17 mouse cellular contexts compared by ENCODE assay signal in genomic region chr8:77086036-77086435, GRCm38 (mm10).
DNase-seq lines count a peak whose midpoint lies in the region; ATAC-seq and TF ChIP-seq lines count a peak whose summit lies in the region.
"Had no signal": no experiment of that assay in that cellular context is flagged by ENCODE, and none has a peak within 500 bp of the region (broad histone marks: within the 10 kb centered on the region; RNA-seq: fewer than 3 reads in every experiment).

No protein-coding gene starts in this region.

- H3K4me3 ChIP-seq in midbrain, postnatal 0 days (ENCODE audit: low read depth, low read length) = no peak overlapping the region
- H3K4me3 ChIP-seq in midbrain, embryonic 11.5 days (ENCODE audit: low read depth, low read length) = no peak overlapping the region
- no peak overlapping the region for H3K4me3 ChIP-seq in limb, embryonic 15.5 days
- H3K4me3 ChIP-seq in hindbrain, embryonic 14.5 days (replicated peaks; ENCODE audit: low read length) = no peak overlapping the region
- H3K4me3 ChIP-seq: forebrain, embryonic 13.5 days; heart, adult 2 months; neural tube, embryonic 12.5 days had no signal

- no peaks in the 10 kb centered on the region for H3K36me3 ChIP-seq in midbrain, postnatal 0 days (ENCODE audit: insufficient read depth, low read length)
- no peaks in the 10 kb centered on the region for H3K36me3 ChIP-seq in midbrain, embryonic 11.5 days (ENCODE audit: control insufficient read depth, insufficient read depth, low read length)
- no peaks in the 10 kb centered on the region for H3K36me3 ChIP-seq in limb, embryonic 15.5 days
- no peaks in the 10 kb centered on the region for H3K36me3 ChIP-seq in hindbrain, embryonic 14.5 days (replicated peaks; ENCODE audit: control insufficient read depth, insufficient read depth)
- H3K36me3 ChIP-seq: neural tube, embryonic 12.5 days had no signal

- no peaks in the 10 kb centered on the region for H3K27me3 ChIP-seq in midbrain, postnatal 0 days (ENCODE audit: insufficient read depth, low read length)
- H3K27me3 ChIP-seq in midbrain, embryonic 11.5 days (ENCODE audit: control insufficient read depth, insufficient read depth, low read length) = no peaks in the 10 kb centered on the region
- H3K27me3 ChIP-seq in limb, embryonic 15.5 days = no peaks in the 10 kb centered on the region
- no peaks in the 10 kb centered on the region for H3K27me3 ChIP-seq in hindbrain, embryonic 14.5 days (ENCODE audit: control insufficient read depth, insufficient read depth, low read length)
- H3K27me3 ChIP-seq: forebrain, embryonic 13.5 days; neural tube, embryonic 12.5 days had no signal

- no peaks in the 10 kb centered on the region for H3K4me1 ChIP-seq in midbrain, postnatal 0 days (ENCODE audit: insufficient read depth, low read length)
- H3K4me1 ChIP-seq in midbrain, embryonic 11.5 days (ENCODE audit: control insufficient read depth, insufficient read depth, low read length) = no peaks in the 10 kb centered on the region
- H3K4me1 ChIP-seq in limb, embryonic 15.5 days = peaks cover 21% of the 10 kb centered on the region; the same call in 1 of the 2 replicates
- no peaks in the 10 kb centered on the region for H3K4me1 ChIP-seq in hindbrain, embryonic 14.5 days (replicated peaks; ENCODE audit: control insufficient read depth, insufficient read depth, low read length)
- H3K4me1 ChIP-seq: forebrain, embryonic 13.5 days; neural tube, embryonic 12.5 days had no signal

- H3K9ac ChIP-seq in midbrain, postnatal 0 days (replicated peaks; ENCODE audit: low read length, poor library complexity, severe bottlenecking) = no peak overlapping the region
- H3K9ac ChIP-seq in midbrain, embryonic 11.5 days (ENCODE audit: low read length) = no peak overlapping the region
- H3K9ac ChIP-seq in limb, embryonic 15.5 days = no peak overlapping the region
- no peak overlapping the region for H3K9ac ChIP-seq in hindbrain, embryonic 14.5 days
- H3K9ac ChIP-seq: forebrain, embryonic 13.5 days; liver, embryonic 14.5 days; neural tube, embryonic 12.5 days had no signal

- DNase-seq in frontal cortex, postnatal 25 days (ENCODE audit: low spot score in 2 of 2) = no peak
- DNase-seq in midbrain, postnatal 0 days (ENCODE audit: low spot score) = peak; percentile 4
- no peak for DNase-seq in midbrain, embryonic 11.5 days (ENCODE audit: low spot score, missing footprints)
- DNase-seq in hindbrain, embryonic 14.5 days (ENCODE audit: low spot score) = no peak
- DNase-seq in gastrocnemius, postnatal 36 days = no peak
- DNase-seq in heart, adult 18-20 months = no peak
- DNase-seq: heart, adult 2 months; heart, postnatal 4 days; lung, postnatal 36 days; midbrain, embryonic 14.5 days; thymus, adult 2 months had no signal

- intact Hi-C loops in gastrocnemius, postnatal 36 days (cut with DNase I) = no loop called here

- no peak for TF ChIP-seq CTCF in midbrain, postnatal 0 days (IDR thresholded peaks at IDR 0.05)

- H3K27ac ChIP-seq in midbrain, postnatal 0 days (ENCODE audit: low read depth, low read length) = no peak overlapping the region
- H3K27ac ChIP-seq in midbrain, embryonic 11.5 days (ENCODE audit: low read depth, low read length) = no peak overlapping the region
- peak overlapping the region; percentile 38; the same call in 1 of the 2 replicates for H3K27ac ChIP-seq in limb, embryonic 15.5 days
- no peak overlapping the region for H3K27ac ChIP-seq in hindbrain, embryonic 14.5 days
- H3K27ac ChIP-seq: forebrain, embryonic 13.5 days; heart, adult 2 months; liver, embryonic 14.5 days; neural tube, embryonic 12.5 days had no signal

- 66% methylated on average over 8 of the region's 8 CpGs for WGBS in midbrain, postnatal 0 days
- 88% methylated on average over 8 of the region's 8 CpGs for WGBS in midbrain, embryonic 11.5 days
- 28% methylated on average over 8 of the region's 8 CpGs for WGBS in limb, embryonic 15.5 days
- WGBS in hindbrain, embryonic 14.5 days = 78% methylated on average over 8 of the region's 8 CpGs

- ATAC-seq in frontal cortex, adult (ENCODE audit: low TSS enrichment) = peak; percentile 83
- no peak for ATAC-seq in midbrain, postnatal 0 days (ENCODE audit: low FRiP score)
- no peak for ATAC-seq in midbrain, embryonic 11.5 days (ENCODE audit: low FRiP score)
- ATAC-seq in limb, embryonic 15.5 days (ENCODE audit: insufficient number of reproducible peaks, low FRiP score, low TSS enrichment, low read depth) = no peak
- ATAC-seq in hindbrain, embryonic 14.5 days (ENCODE audit: low FRiP score) = no peak
- ATAC-seq: forebrain, embryonic 13.5 days; intestine, embryonic 16.5 days had no signal

- no peak overlapping the region for H3K4me2 ChIP-seq in midbrain, postnatal 0 days (ENCODE audit: low read depth, low read length, poor library complexity, severe bottlenecking)
- no peak overlapping the region for H3K4me2 ChIP-seq in midbrain, embryonic 11.5 days
- H3K4me2 ChIP-seq in limb, embryonic 15.5 days = peak overlapping the region; percentile 19
- H3K4me2 ChIP-seq in hindbrain, embryonic 14.5 days (replicated peaks) = no peak overlapping the region
- H3K4me2 ChIP-seq: forebrain, embryonic 13.5 days; neural tube, embryonic 12.5 days had no signal

- H3K9me3 ChIP-seq in midbrain, postnatal 0 days (ENCODE audit: low read length) = no peaks in the 10 kb centered on the region
- no peaks in the 10 kb centered on the region for H3K9me3 ChIP-seq in midbrain, embryonic 11.5 days (ENCODE audit: control insufficient read depth, low read length)
- H3K9me3 ChIP-seq in limb, embryonic 15.5 days = no peaks in the 10 kb centered on the region
- no peaks in the 10 kb centered on the region for H3K9me3 ChIP-seq in hindbrain, embryonic 14.5 days (ENCODE audit: control insufficient read depth, low read length)
- H3K9me3 ChIP-seq: forebrain, embryonic 13.5 days; neural tube, embryonic 12.5 days had no signal
